Mouse (Mus musculus): Measurements from ENCODE around the gene Ercc6.

- TF ChIP-seq CTCF (IDR thresholded peaks at IDR 0.05) (no peak), EP300 (IDR thresholded peaks at IDR 0.05; ENCODE audit: insufficient read depth, low read depth, low read length) (no peak)
These were observed 12.8 kb downstream of the Ercc6 start for GRCm38 (mm10) chr14:32525996-32526705.
